Mouse (Mus musculus): ENCODE data around the gene Xylt2.

The Xylt2 gene

DNA sequence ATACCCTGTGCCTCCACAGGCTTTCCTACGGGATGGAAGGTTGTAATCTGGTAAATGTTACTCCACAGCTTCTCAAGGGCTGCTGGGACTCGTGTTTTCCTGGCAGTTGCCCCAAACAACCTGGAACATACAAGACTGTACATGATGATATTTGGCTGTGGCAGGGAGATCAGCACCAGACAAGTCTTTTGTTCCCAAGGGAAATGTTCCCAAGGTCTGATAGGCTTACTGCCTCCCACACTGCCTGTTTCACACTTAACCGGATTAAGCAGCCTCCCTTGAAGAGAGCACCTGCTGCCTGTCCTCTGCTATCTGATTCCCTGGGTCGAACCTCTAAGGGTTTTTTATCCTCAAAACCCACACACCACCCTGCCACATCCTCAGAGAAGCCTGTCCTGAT is 61.8 kb downstream of the Xylt2 start:
- DNase-seq (ENCODE audit: low spot score in 2 of 2) = no peak

DNA sequence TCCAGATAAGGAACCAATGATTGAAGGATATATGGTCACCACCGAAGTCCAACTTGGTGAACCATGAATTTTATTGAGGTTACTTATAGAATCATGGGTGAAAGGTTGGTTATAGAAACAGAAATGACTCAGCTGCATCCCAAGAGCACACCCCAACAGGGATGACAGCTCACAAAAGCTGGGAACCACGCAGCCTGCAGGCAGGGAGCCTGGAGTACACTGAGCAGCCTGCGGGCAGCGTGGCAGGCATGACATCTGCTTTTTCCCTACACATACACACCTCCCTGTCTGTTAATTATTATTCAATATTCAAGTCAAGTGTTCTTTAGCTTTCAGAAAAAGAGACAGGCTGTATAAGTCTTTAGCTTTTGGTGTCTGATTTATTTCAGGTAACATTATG is 62.7 kb downstream of the Xylt2 start:
- no peak for DNase-seq (ENCODE audit: low spot score in 2 of 2)
